Mouse (Mus musculus) c-Kit-positive CD71-positive TER-119-negative erythroid progenitor cells, embryonic 14.5 days (primary cell): ENCODE results near the gene Krtap4-9.
"Not testable (repeated sequence)": the region's sequence is repeated elsewhere in the genome, so short reads cannot be mapped to it uniquely, and the experiment has no call there.

Experiments used
- DNase-seq: peaks from one replicate; pipeline ENCODE4 v3.0.0-alpha.2; 2013; ENCODE audit warnings: low read depth

Krtap4-9 gene

DNA sequence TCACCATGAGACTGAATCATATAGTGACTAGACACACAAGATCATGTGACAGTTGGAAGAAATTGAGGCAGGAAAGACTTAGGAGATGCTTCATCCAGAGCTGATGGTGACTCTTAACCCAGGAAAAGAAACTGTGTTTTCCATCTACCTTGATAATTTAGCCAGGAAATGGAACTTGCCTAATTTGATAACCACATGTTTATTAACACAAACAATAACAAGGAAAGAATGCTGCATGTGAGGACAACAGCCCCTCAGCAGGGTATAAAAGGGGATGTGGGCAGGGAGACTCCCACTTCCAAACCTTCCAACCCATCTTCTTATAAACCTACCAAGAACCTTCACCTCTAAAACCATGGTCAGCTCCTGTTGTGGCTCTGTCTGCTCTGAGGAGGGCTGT lies at the start of gene Krtap4-9:
Krtap4-9 (plus strand) TSS at position 301 of the 400 bp plus-strand sequence.
- DNase-seq: not testable (repeated sequence)

GRCm38 (mm10) chr11:99743985-99744384 lies 41.0 kb upstream of the Krtap4-9 start:
- DNase-seq: no peak

GRCm38 (mm10) chr11:99758877-99759276 lies 26.1 kb upstream of the Krtap4-9 start:
- no peak for DNase-seq

DNA sequence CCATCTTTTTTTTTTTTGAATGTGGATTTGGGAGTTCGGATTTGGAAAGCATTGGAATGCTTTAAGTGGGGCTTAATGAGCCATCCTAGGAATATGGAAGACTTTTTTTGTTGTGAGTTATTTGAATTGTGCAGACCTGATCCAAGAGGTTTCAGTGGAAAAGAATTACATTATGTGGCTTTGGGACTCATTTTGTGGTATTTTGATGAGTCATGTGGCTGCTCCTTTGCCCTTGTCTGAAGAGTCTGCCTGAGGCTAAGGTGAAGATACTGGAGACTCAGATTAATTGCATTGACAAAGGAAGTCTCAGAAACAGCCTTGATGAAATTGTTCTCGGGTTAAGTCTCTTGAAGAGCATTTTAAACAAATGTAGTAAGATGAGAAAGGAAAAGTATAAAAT lies 16.6 kb upstream of the Krtap4-9 start:
- no peak for DNase-seq

GRCm38 (mm10) chr11:99772813-99773212 lies 12.2 kb upstream of the Krtap4-9 start, which contains the start of gene Gm11595:
TSS of gene Gm11595 (minus strand) at chr11:99772913.
- DNase-seq: not testable (repeated sequence)

GRCm38 (mm10) chr11:99778401-99778800 lies 6.6 kb upstream of the Krtap4-9 start:
- no peak for DNase-seq

GRCm38 (mm10) chr11:99780604-99781003 lies 4.4 kb upstream of the Krtap4-9 start, which contains the start of gene Krtap4-8:
TSS of gene Krtap4-8 (minus strand) at chr11:99780704.
- DNase-seq: no peak

DNA sequence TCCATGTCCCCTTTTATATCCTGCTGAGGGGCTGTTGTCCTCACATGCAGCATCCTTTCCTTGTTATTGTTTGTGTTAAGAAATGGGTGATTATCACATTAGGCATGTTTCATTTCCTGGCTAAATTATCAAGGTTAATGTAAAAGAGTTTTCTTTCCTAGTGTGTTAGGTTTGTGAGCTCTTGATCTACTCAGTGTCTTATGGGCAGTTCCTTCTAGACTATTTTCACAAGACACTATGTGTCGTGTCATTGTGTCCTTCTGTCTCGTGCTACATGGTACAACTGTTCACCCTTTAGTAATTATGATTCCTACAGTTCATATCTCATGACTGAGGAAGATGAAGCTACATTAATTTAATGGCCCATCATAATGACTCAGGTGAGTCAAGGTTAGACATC lies 8.4 kb downstream of the Krtap4-9 start, which contains the start of gene Gm11596:
Gm11596 (minus strand) TSS at position 101 of the 400 bp plus-strand sequence.
- no peak for DNase-seq

GRCm38 (mm10) chr11:99798832-99799231 lies 13.8 kb downstream of the Krtap4-9 start, which contains the start of gene Gm11569:
TSS of gene Gm11569 (minus strand) at chr11:99798932.
- not testable (repeated sequence) for DNase-seq

- DNase-seq: not testable (repeated sequence)
Measured at GRCm38 (mm10) chr11:99804346-99804745, 19.3 kb downstream of the Krtap4-9 start, which contains the start of gene Gm11554. TSS of gene Gm11554 (minus strand) at chr11:99804446.

DNA sequence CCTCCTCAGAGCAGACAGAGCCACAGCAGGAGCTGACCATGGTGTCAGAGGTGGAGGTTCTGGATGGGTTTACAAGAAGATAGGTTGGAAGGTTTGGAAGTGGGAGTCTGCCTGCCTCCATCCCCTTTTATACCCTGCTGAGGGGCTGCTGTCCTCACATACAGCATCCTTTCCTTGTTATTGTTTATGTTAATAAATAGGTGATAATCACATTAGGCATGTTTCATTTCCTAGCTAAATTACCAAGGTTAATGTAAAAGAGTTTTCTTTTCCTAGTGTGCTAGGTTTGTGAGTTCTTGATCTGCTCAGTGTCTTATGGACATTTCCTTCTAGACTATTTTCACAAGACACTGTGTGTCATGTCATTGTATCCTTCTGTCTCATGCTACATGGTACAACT lies 24.8 kb downstream of the Krtap4-9 start, which contains the start of gene Krtap4-13:
Krtap4-13 (minus strand) TSS at position 101 of the 400 bp plus-strand sequence.
- not testable (repeated sequence) for DNase-seq

DNA sequence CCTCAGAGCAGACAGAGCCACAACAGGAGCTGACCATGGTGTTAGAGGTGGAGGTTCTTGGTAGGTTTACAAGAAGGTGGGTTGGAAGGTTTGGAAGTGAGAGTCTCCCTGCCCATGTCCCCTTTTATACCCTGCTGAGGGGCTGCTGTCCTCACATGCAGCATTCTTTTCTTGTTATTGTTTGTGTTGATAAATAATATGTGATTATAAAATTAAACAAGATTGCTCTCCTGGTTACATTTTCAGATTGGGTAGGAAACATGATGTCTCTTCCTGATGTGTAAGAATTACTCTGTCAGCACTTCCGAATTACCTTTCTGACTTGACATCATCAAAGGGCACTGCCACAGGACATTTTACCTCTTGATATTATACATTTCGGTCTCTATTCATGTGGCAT lies 30.6 kb downstream of the Krtap4-9 start, which contains the start of gene Gm11564:
Gm11564 (minus strand) TSS at position 101 of the 400 bp plus-strand sequence.
- not testable (repeated sequence) for DNase-seq
